Mouse (Mus musculus): ENCODE measurements around the gene Pnpla3. TPM values are rescaled to one million over a fixed set of nuclear protein-coding genes. Genes with fewer than 3 reads are reported as not detected.
A peak's percentile ranks its signal among the peaks of the same experiment; 100 is the strongest.
"Not testable (repeated sequence)": the region's sequence is repeated elsewhere in the genome, so short reads cannot be mapped to it uniquely, and the experiment has no call there.

The Pnpla3 gene
- polyA plus RNA-seq, 2 experiments, result 0.28 to 1.8 TPM

DNA sequence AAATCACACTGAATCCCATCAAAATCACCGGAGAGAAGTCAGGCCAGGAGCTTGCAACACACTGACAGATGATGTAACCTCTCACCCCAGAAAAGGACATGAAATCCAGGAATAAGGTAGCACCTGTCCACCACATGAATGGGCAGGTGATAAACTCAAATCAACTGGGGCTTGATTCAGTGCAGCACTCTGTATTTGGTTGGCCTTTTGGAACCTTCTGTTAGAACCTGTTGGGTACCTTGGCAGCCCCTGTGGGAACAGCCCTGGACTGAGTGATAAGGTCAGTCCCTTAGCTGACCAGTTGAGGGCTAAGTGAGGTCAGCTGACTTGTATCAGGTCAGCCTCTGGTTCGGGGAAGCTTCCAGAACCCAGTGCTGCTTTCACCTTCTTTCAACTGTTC is 11.5 kb upstream of the Pnpla3 start:
- DNase-seq (ENCODE audit: low spot score) (no peak), ATAC-seq (ENCODE audit: low FRiP score, low read depth) (no peak)
- Histone ChIP-seq H3K4me1 (ENCODE audit: control insufficient read depth, insufficient read depth, low read length) (no peaks in the 10 kb centered on the region), H3K27me3 (ENCODE audit: control insufficient read depth, insufficient read depth, low read length) (no peaks in the 10 kb centered on the region), H3K9ac (ENCODE audit: low read depth, low read length, severe bottlenecking) (no peak overlapping the region), H3K4me3 (replicated peaks; ENCODE audit: low read length) (no peak overlapping the region), H3K4me2 (replicated peaks; ENCODE audit: low read depth, low read length, severe bottlenecking) (no peak overlapping the region), H3K9me3 (ENCODE audit: control insufficient read depth, low read length) (no peaks in the 10 kb centered on the region), H3K36me3 (ENCODE audit: control insufficient read depth, insufficient read depth, low read length) (no peaks in the 10 kb centered on the region), H3K27ac (replicated peaks; ENCODE audit: low read depth, low read length) (no peak overlapping the region)
- WGBS, result 90% methylated on average over 2 of the region's 2 CpGs
- no peak for TF ChIP-seq POLR2A (IDR thresholded peaks at IDR 0.05; ENCODE audit: borderline replicate concordance, extremely low read depth, insufficient read depth, insufficient read length)

DNA sequence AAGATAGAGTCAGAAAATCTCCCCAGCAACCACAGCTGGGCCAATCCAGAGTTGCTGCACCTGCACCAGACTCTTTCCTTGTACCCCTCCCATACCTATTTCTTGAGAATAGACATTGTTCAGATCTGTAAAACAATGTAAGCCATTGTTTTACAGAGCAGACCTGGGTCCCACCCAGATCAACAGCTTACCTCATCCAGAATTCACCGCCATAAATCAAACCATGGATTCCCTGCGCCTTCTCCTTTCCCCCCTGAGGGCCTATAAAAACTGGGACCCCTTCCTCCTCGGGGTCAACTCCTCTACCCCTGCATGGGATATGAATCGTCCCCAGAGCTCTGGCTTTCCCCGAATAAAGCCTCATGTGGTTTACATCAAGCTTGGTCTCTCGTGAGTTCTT is 10.1 kb upstream of the Pnpla3 start:
- not testable (repeated sequence) for DNase-seq (ENCODE audit: low spot score)
- WGBS, result 66% methylated on average over 6 of the region's 6 CpGs

DNA sequence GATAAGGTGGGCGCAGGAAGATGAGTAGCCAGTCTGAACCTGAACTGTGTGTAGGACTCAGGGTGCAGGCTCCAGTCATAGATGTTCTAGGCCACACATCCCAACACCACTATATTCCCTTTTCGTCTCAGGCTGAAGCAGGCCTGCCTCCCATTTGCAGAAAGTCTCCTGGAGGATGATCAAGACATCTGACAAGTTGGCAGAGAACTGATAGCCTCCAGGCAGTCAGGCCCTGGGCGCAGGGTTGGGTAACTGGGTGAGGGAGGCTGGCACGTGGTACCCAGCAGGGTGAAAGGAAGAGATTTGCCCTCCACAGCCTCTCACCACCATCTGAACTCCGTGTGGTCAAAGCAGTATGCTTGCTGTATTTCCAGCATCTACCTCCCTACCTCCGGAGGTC is 5.8 kb upstream of the Pnpla3 start:
- Histone ChIP-seq H3K9ac (ENCODE audit: low read depth, low read length, severe bottlenecking) (no peak overlapping the region), H3K36me3 (ENCODE audit: control insufficient read depth, insufficient read depth, low read length) (no peaks in the 10 kb centered on the region), H3K27ac (replicated peaks; ENCODE audit: low read depth, low read length) (no peak overlapping the region), H3K9me3 (ENCODE audit: control insufficient read depth, low read length) (no peaks in the 10 kb centered on the region), H3K4me3 (replicated peaks; ENCODE audit: low read length) (no peak overlapping the region), H3K27me3 (ENCODE audit: control insufficient read depth, insufficient read depth, low read length) (no peaks in the 10 kb centered on the region), H3K4me2 (replicated peaks; ENCODE audit: low read depth, low read length, severe bottlenecking) (no peak overlapping the region), H3K4me1 (ENCODE audit: control insufficient read depth, insufficient read depth, low read length) (no peaks in the 10 kb centered on the region)
- TF ChIP-seq POLR2A (IDR thresholded peaks at IDR 0.05; ENCODE audit: borderline replicate concordance, extremely low read depth, insufficient read depth, insufficient read length), result no peak
- no peak for DNase-seq (ENCODE audit: low spot score)
- 78% methylated on average over 6 of the region's 6 CpGs for WGBS
- no peak for ATAC-seq (ENCODE audit: low FRiP score, low read depth)

More for the DNA sequence above, 10.1 kb upstream of the Pnpla3 start:
- not testable (repeated sequence) for H3K4me1 ChIP-seq (ENCODE audit: control insufficient read depth, insufficient read depth, low read length); H3K9me3 ChIP-seq (ENCODE audit: control insufficient read depth, low read length); H3K27ac ChIP-seq (replicated peaks; ENCODE audit: low read depth, low read length); H3K9ac ChIP-seq (ENCODE audit: low read depth, low read length, severe bottlenecking); H3K27me3 ChIP-seq (ENCODE audit: control insufficient read depth, insufficient read depth, low read length); H3K4me2 ChIP-seq (replicated peaks; ENCODE audit: low read depth, low read length, severe bottlenecking); H3K36me3 ChIP-seq (ENCODE audit: control insufficient read depth, insufficient read depth, low read length); H3K4me3 ChIP-seq (replicated peaks; ENCODE audit: low read length); ATAC-seq (ENCODE audit: low FRiP score, low read depth)

DNA sequence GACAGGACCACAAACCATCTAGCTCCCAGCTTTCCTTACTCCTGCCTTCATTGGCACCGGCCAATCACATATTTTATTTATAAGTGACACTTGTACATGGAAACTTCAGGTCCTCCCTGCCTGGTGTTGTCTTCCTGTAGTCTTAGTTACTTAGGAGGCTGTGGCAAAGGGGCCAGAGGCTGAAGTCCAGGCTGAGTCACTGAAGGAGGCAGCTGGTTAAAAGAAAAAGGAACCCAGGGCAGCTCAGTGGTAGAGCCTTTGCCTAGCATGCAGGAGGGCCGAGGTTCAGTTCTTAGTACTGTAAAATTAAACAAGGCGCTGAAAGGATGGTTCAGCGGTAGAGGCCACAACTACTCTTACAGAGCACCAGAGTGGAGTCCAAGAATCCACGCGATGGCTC is 819 bp upstream of the Pnpla3 start:
- H3K4me2 ChIP-seq (replicated peaks; ENCODE audit: low read depth, low read length, severe bottlenecking), result no peak overlapping the region; the same call in 1 of the 2 replicates

DNA sequence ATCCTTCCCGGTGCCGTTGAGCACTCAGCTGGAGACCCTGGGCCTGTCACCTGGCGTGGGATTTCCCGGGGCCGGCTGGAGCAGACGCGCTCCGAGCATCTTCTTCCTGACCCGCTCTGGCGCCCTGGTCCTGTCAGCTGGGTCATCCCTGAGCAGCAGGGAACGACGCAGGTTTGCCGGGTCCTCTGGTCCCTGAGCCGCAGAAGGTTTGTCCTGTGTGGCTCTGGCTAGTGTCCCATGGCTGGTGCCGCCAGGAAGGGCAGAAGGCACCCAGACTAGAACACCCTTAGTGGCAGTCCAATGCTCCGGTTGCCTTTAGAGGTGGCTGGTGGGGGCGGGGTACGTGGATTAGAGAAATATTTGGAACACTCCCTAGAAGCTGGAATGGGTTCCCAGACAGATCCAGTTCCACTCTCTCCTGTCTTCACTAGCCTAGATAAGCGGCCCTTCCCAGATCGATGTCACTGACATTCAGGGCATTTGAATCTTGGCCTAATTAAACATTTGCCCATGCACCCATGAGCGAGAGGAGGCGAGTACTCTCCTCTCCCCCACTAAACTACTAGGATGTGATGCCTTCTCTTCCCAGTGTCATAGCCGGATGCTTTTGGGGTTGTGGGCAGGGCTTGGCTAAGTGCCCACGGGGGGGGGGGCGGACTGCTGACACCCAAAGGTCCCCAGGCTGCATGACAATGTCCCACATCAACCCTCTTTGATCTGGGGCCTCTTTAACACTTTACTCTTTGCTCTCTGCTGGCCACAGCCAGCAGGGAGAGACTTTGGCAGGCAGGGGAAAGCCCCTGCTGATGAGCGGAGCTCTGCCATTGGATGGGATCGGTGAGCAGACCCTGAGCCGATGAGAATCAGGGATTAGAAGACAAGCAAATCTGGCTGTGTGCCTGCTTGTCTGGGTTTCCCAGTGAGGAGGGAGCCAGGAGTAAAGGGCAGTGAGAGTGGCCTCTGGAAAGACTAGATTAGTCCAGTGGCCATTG is 829 bp downstream of the Pnpla3 start:
- no peaks in the 10 kb centered on the region for H3K9me3 ChIP-seq (ENCODE audit: control insufficient read depth, low read length)
- no peaks in the 10 kb centered on the region for H3K36me3 ChIP-seq (ENCODE audit: control insufficient read depth, insufficient read depth, low read length)
- peaks cover 10% of the 10 kb centered on the region for H3K4me1 ChIP-seq (ENCODE audit: control insufficient read depth, insufficient read depth, low read length)
- H3K4me3 ChIP-seq (replicated peaks; ENCODE audit: low read length), result peak overlapping the region; percentile 50
- peaks cover 14% of the 10 kb centered on the region; the same call in 1 of the 2 replicates for H3K27me3 ChIP-seq (ENCODE audit: control insufficient read depth, insufficient read depth, low read length)
- DNase-seq (ENCODE audit: low spot score) (peak; percentile 29), ATAC-seq (ENCODE audit: low FRiP score, low read depth) (no peak; the same call in 1 of the 2 replicates)
- WGBS, result 2% methylated on average over 28 of the region's 28 CpGs
- TF ChIP-seq POLR2A (IDR thresholded peaks at IDR 0.05; ENCODE audit: borderline replicate concordance, extremely low read depth, insufficient read depth, insufficient read length), result no peak
- H3K27ac ChIP-seq (replicated peaks; ENCODE audit: low read depth, low read length), result no peak overlapping the region
- peak overlapping the region; percentile 93 for H3K4me2 ChIP-seq (replicated peaks; ENCODE audit: low read depth, low read length, severe bottlenecking)
- H3K9ac ChIP-seq (ENCODE audit: low read depth, low read length, severe bottlenecking), result peak overlapping the region; percentile 25; the same call in 1 of the 2 replicates

More for the DNA sequence above, 819 bp upstream of the Pnpla3 start:
- Histone ChIP-seq H3K4me3 (replicated peaks; ENCODE audit: low read length) (no peak overlapping the region), H3K9ac (ENCODE audit: low read depth, low read length, severe bottlenecking) (no peak overlapping the region), H3K27me3 (ENCODE audit: control insufficient read depth, insufficient read depth, low read length) (peaks cover 14% of the 10 kb centered on the region; the same call in 1 of the 2 replicates), H3K9me3 (ENCODE audit: control insufficient read depth, low read length) (no peaks in the 10 kb centered on the region), H3K36me3 (ENCODE audit: control insufficient read depth, insufficient read depth, low read length) (no peaks in the 10 kb centered on the region), H3K27ac (replicated peaks; ENCODE audit: low read depth, low read length) (no peak overlapping the region), H3K4me1 (ENCODE audit: control insufficient read depth, insufficient read depth, low read length) (peaks cover 10% of the 10 kb centered on the region)
- ATAC-seq (ENCODE audit: low FRiP score, low read depth), result no peak
- TF ChIP-seq POLR2A (IDR thresholded peaks at IDR 0.05; ENCODE audit: borderline replicate concordance, extremely low read depth, insufficient read depth, insufficient read length), result no peak
- WGBS, result 70% methylated on average over 6 of the region's 6 CpGs
- no peak for DNase-seq (ENCODE audit: low spot score)
